Mouse (Mus musculus) liver, embryonic 13.5 days (tissue): ENCODE results near the gene Pkd2l1. TPM values are rescaled to one million over a fixed set of nuclear protein-coding genes. Genes with fewer than 3 reads are reported as not detected.

Experiments
- ATAC-seq: fragments of 200-750 bp; cut with Nextera tagmentation; 2 replicates; pipeline ENCODE4 v1.8.0; 2017; ENCODE audit warnings: low read depth, mild to moderate bottlenecking, moderate number of reproducible peaks, moderate library complexity
- DNase-seq: peaks from one replicate; pipeline ENCODE4 v3.0.0; 2022
- H3K27ac ChIP-seq: fragments of 300-500 bp; sonication (generic); 2 replicates; pipeline ENCODE4 v1.5.1; 2015; ENCODE audit warnings: moderate library complexity, mild to moderate bottlenecking, inconsistent platforms
- H3K27me3 ChIP-seq: fragments of 300-500 bp; sonication (generic); 2 replicates; pipeline ENCODE4 v1.6.1; 2015; ENCODE audit warnings: mild to moderate bottlenecking, inconsistent platforms
- H3K36me3 ChIP-seq: fragments of 300-500 bp; sonication (generic); 2 replicates; pipeline ENCODE4 v1.6.1; 2015; ENCODE audit warnings: mild to moderate bottlenecking, inconsistent platforms
- H3K4me1 ChIP-seq: fragments of 300-500 bp; sonication (generic); replicated peaks from 2 replicates; pipeline ENCODE4 v1.6.1; 2015; ENCODE audit warnings: inconsistent platforms
- H3K4me2 ChIP-seq: fragments of 300-500 bp; sonication (generic); 2 replicates; pipeline ENCODE4 v1.6.1; 2015; ENCODE audit warnings: inconsistent platforms, mild to moderate bottlenecking, moderate library complexity
- H3K4me3 ChIP-seq: fragments of 300-500 bp; sonication (generic); replicated peaks from 2 replicates; pipeline ENCODE4 v1.5.1; 2015; ENCODE audit warnings: mild to moderate bottlenecking, inconsistent platforms
- H3K9ac ChIP-seq: fragments of 300-500 bp; sonication (generic); 2 replicates; pipeline ENCODE4 v1.6.1; 2015; ENCODE audit warnings: mild to moderate bottlenecking, inconsistent platforms
- H3K9me3 ChIP-seq: fragments of 300-500 bp; sonication (generic); replicated peaks from 2 replicates; pipeline ENCODE4 v1.6.1; 2016; ENCODE audit warnings: inconsistent platforms
- WGBS: fragments of 180-500 bp; shearing (Covaris S2); methylation state at CpG from one replicate; pipeline ENCODE4 v1.1.7; 2015; ENCODE audit not compliant: insufficient replicate concordance; 5-methylcytosine and 5-hydroxymethylcytosine counted together
- polyA plus RNA-seq: library from polyadenylated mRNA; unstranded; fragments of >200 nt; fragmentation: Nextera tagmentation; extraction: Ambion mirVana; gene quantifications from 2 replicates; pipeline ENCODE4 v1.2.1, GENCODE M21; 2015

The Pkd2l1 gene
- polyA plus RNA-seq, 1 experiment from 2014 or later: not detected

GRCm38 (mm10) chr19:44103001-44103400 is 89.2 kb downstream of the Pkd2l1 start:
- H3K27me3 ChIP-seq: no peaks in the 10 kb centered on the region
- 89% methylated on average over 3 of the region's 3 CpGs for WGBS
- no peak overlapping the region for H3K4me2 ChIP-seq
- DNase-seq: no peak
- no peak overlapping the region for H3K27ac ChIP-seq
- H3K4me3 ChIP-seq: no peak overlapping the region
- peaks cover 28% of the 10 kb centered on the region for H3K36me3 ChIP-seq
- H3K9me3 ChIP-seq: no peaks in the 10 kb centered on the region
- ATAC-seq: no peak
- H3K9ac ChIP-seq: no peak overlapping the region
- peaks cover 31% of the 10 kb centered on the region for H3K4me1 ChIP-seq

- Histone ChIP-seq H3K4me3 (no peak overlapping the region), H3K27ac (no peak overlapping the region), H3K9me3 (no peaks in the 10 kb centered on the region), H3K4me2 (no peak overlapping the region), H3K36me3 (peaks cover 47% of the 10 kb centered on the region), H3K4me1 (peaks cover 18% of the 10 kb centered on the region), H3K27me3 (no peaks in the 10 kb centered on the region), H3K9ac (no peak overlapping the region)
- DNase-seq (no peak), ATAC-seq (no peak)
Measured at GRCm38 (mm10) chr19:44100840-44101239, 91.4 kb downstream of the Pkd2l1 start.

Other genes with a start within 250 kb of the Pkd2l1 start
- 46.1 and 57.6 TPM in 2 replicates for gene Cpn1, start 205.9 kb downstream of the Pkd2l1 start, polyA plus RNA-seq
- gene Cyp2c23, start 163.2 kb downstream of the Pkd2l1 start, polyA plus RNA-seq: 9.4 and 12.5 TPM in 2 replicates
- gene Erlin1, start 122.7 kb downstream of the Pkd2l1 start, polyA plus RNA-seq: 14.7 and 17.9 TPM in 2 replicates
- 21.2 and 24.7 TPM in 2 replicates for gene Chuk, start 85.0 kb downstream of the Pkd2l1 start, polyA plus RNA-seq
- gene Cwf19l1, start 56.6 kb downstream of the Pkd2l1 start, polyA plus RNA-seq: 20.3 and 24.2 TPM in 2 replicates
- 48.1 and 54.8 TPM in 2 replicates for gene Bloc1s2, start 46.0 kb downstream of the Pkd2l1 start, polyA plus RNA-seq
- gene Scd3, start 10.8 kb upstream of the Pkd2l1 start, polyA plus RNA-seq: not detected in 2 replicates
- 73.7 and 106 TPM in 2 replicates for gene Scd2, start 101.2 kb upstream of the Pkd2l1 start, polyA plus RNA-seq
- 0.05 TPM in 1 of 2 replicates, not detected in the other for gene Scd4, start 140.7 kb upstream of the Pkd2l1 start, polyA plus RNA-seq
- gene Scd1, start 215.4 kb upstream of the Pkd2l1 start, polyA plus RNA-seq: 7.3 and 10.0 TPM in 2 replicates